Mouse (Mus musculus) heart, adult 2 months (tissue): ENCODE data around the gene Per2. TPM values are rescaled to one million over a fixed set of nuclear protein-coding genes. Genes with fewer than 3 reads are reported as not detected.

Experiments
- DNase-seq, 2 experiments: peaks; one replicate each; pipeline ENCODE4 v3.0.0; 2021
- H3K27ac ChIP-seq: fragments of 200-600 bp; 2 replicates; pipeline ENCODE4 v1.8.1; 2022
- H3K27me3 ChIP-seq: fragments of 200-500 bp; 2 replicates; pipeline ENCODE4 v1.6.1; 2012; ENCODE audit warnings: mild to moderate bottlenecking, low read length, inconsistent platforms, mixed read lengths; ENCODE audit not compliant: control insufficient read depth, insufficient read depth
- H3K36me3 ChIP-seq: fragments of 200-500 bp; 2 replicates; pipeline ENCODE4 v1.6.1; 2012; ENCODE audit warnings: low read length, inconsistent platforms; ENCODE audit not compliant: control insufficient read depth, insufficient read depth
- H3K4me1 ChIP-seq: fragments of 200-500 bp; 2 replicates; pipeline ENCODE4 v1.6.1; 2011; ENCODE audit warnings: low read length; ENCODE audit not compliant: control insufficient read depth, insufficient read depth
- H3K4me3 ChIP-seq: fragments of 200-600 bp; 2 replicates; pipeline ENCODE4 v1.8.1; 2022
- H3K79me2 ChIP-seq: fragments of 200-500 bp; replicated peaks from 2 replicates; pipeline ENCODE4 v1.6.1; 2012; ENCODE audit warnings: mild to moderate bottlenecking, inconsistent platforms, low read length, moderate library complexity, mixed read lengths; ENCODE audit not compliant: control insufficient read depth, insufficient read depth
- H3K9ac ChIP-seq: fragments of 200-500 bp; 2 replicates; pipeline ENCODE4 v1.6.1; 2012; ENCODE audit warnings: low read depth, mild to moderate bottlenecking, control low read depth, inconsistent platforms, low read length, mixed read lengths
- CTCF ChIP-seq: fragments of 200-600 bp; IDR thresholded peaks from 2 replicates; pipeline ENCODE4 v1.8.1; 2022; ENCODE audit warnings: antibody characterized with exemption, mild to moderate bottlenecking, moderate library complexity
- EP300 ChIP-seq: fragments of 200-500 bp; IDR thresholded peaks from 2 replicates; pipeline ENCODE4 v1.6.1; 2011; ENCODE audit warnings: low read depth, low read length, control low read depth; ENCODE audit not compliant: insufficient read depth
- POLR2A ChIP-seq: fragments of 200-500 bp; IDR thresholded peaks from 2 replicates; pipeline ENCODE4 v1.6.1; 2011; ENCODE audit warnings: mild to moderate bottlenecking, low read depth, low read length, control low read depth; ENCODE audit not compliant: insufficient read depth
- WGBS: fragments of 180-500 bp; shearing (Covaris S2); methylation state at CpG from one replicate; pipeline ENCODE4 v1.1.7; 2018; 5-methylcytosine and 5-hydroxymethylcytosine counted together
- intact Hi-C: fragments of 180-260 bp; cut with DNase I; formaldehyde crosslinking; loops from one replicate; pipeline ENCODE4 v1.15.1; 2025
- polyA plus RNA-seq: library from polyadenylated mRNA; depleted of rRNA; stranded (reverse); fragments of >200 nt; gene quantifications from 2 replicates; pipeline ENCODE4 v1.2.3, GENCODE M21; 2012; rRNA removed
- total RNA-seq, 2 experiments: library from RNA; stranded (reverse); gene quantifications; 2 replicates each; pipeline ENCODE4 v1.2.3; 2021

Gene Per2
- total and polyA plus RNA-seq, 3 experiments: 3.8 to 13.8 (median 6.3) TPM

- intact Hi-C loops: loop anchor here (5.0 kb wide), 1 partner anchor 116 kb away; no protein-coding TSS in a partner anchor
- WGBS: 3% methylated on average over 67 of the region's 68 CpGs
- Histone ChIP-seq H3K36me3 (no peaks in the 10 kb centered on the region), H3K27me3 (no peaks in the 10 kb centered on the region), H3K27ac (no peak within 1 kb of the TSS), H3K79me2 (no peaks in the 10 kb centered on the region), H3K9ac (peak within 1 kb of the TSS; percentile 37), H3K4me1 (no peaks in the 10 kb centered on the region), H3K4me3 (peak within 1 kb of the TSS; percentile 45)
- peak; percentile 75 to 82 for DNase-seq
- TF ChIP-seq POLR2A: no peak
- no peak for TF ChIP-seq EP300
- TF ChIP-seq CTCF: peak; percentile 97
Observed at GRCm38 (mm10) chr1:91366215-91367108, 92.7 kb downstream of the Per2 start, which contains the start of gene Erfe. Gene Erfe (plus strand): TSS chr1:91366430.

Other genes with a start within 250 kb of the Per2 start
- gene Ube2f, start 209.0 kb downstream of the Per2 start, total RNA-seq: 10 to 100 TPM; 43.1 to 48.1 TPM
- 39.4 and 62.5 TPM in 2 replicates for gene Ube2f, start 209.0 kb downstream of the Per2 start, polyA plus RNA-seq
- 10 to 100 TPM; 17.0 to 19.2 TPM for gene Scly, start 161.0 kb downstream of the Per2 start, total RNA-seq
- 14.4 and 18.3 TPM in 2 replicates for gene Scly, start 161.0 kb downstream of the Per2 start, polyA plus RNA-seq
- not detected for gene Espnl, start 137.2 kb downstream of the Per2 start, total RNA-seq
- gene Espnl, start 137.2 kb downstream of the Per2 start, polyA plus RNA-seq: 0.06 TPM in 2 replicates
- gene Klhl30, start 108.3 kb downstream of the Per2 start, total RNA-seq: 10 to 100 TPM; 34.7 to 46.0 TPM
- gene Klhl30, start 108.3 kb downstream of the Per2 start, polyA plus RNA-seq: 59.8 and 72.0 TPM in 2 replicates
- under 1 TPM in 1 of 2 experiments, not detected in 1; 0.09 TPM for gene Erfe, start 92.9 kb downstream of the Per2 start, total RNA-seq
- gene Erfe, start 92.9 kb downstream of the Per2 start, polyA plus RNA-seq: 0.29 TPM in 2 replicates
- gene Ilkap, start 60.5 kb downstream of the Per2 start, total RNA-seq: 10 to 100 TPM; 47.3 to 49.0 TPM
- 36.6 and 43.6 TPM in 2 replicates for gene Ilkap, start 60.5 kb downstream of the Per2 start, polyA plus RNA-seq
- 10 to 100 TPM; 17.4 to 18.2 TPM for gene Hes6, start 45.3 kb downstream of the Per2 start, total RNA-seq
- 23.6 and 25.8 TPM in 2 replicates for gene Hes6, start 45.3 kb downstream of the Per2 start, polyA plus RNA-seq
- gene Traf3ip1, start 35.3 kb upstream of the Per2 start, total RNA-seq: 1 to 10 TPM; 5.0 to 5.1 TPM
- 5.0 and 5.3 TPM in 2 replicates for gene Traf3ip1, start 35.3 kb upstream of the Per2 start, polyA plus RNA-seq
- gene Asb1, start 81.2 kb upstream of the Per2 start, total RNA-seq: 10 to 100 TPM; 17.9 to 19.4 TPM
- 8.1 and 13.1 TPM in 2 replicates for gene Asb1, start 81.2 kb upstream of the Per2 start, polyA plus RNA-seq